Mouse (Mus musculus): ENCODE data around the gene Atp8a1.
A peak's percentile ranks its signal among the peaks of the same experiment; 100 is the strongest.

The Atp8a1 gene

DNA sequence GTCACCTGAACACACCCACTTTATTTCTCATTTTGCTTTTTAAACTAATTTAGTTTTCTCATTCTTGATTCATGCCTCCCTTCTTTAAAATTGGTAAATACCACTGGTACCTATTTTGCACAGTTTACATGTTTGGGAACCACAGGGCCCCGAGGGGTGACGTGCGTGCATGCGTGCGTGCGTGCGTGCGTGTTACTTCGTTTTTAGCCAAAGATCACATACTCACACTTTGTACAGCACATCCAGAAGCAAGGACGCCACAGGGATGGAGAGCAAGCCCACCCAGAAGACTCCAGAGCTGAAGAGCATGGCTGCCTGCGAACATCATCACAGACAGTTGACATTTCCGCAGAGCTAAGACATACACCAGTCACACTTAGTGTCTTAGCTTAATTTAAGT is 216.0 kb downstream of the Atp8a1 start:
- no peak for DNase-seq (ENCODE audit: low spot score)

DNA sequence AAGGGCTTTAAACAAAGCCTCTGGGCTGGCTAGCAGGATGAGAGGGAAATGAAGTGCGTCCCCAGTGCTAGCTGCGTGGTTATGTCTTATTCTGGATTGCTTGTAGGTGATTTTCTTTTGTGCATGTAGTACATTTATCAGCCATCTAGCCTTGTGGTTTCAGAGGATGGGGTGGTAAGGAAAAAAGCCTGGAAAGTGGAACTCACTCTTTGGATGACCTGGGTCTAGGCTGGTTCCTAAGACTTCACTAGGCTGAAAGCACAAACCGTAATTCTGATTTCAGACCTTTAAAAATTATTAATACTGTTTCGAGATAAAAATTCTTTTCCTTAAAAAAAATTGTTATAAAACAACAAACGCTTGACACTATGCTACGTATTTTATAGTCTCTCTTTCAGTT is 217.4 kb downstream of the Atp8a1 start:
- no peak for DNase-seq (ENCODE audit: low spot score)

DNA sequence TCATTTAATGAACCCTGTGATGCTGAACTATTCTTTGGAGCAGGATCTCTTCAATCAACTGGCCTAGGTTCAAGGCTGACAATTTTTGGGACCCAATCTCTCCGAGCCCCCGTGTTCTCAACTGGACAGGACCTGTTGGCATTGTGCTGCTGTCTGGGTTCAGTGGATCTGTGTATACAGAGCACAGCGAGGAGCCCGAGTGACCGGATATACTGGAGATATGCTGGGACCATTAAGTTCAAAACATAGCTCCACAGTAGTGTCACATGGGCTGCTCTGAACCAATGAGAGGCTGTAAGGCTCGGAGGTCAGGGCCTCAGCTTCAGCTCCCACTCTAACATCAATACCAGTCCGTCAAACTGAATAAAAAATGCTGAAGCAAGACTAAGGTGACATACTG is 217.8 kb downstream of the Atp8a1 start:
- DNase-seq (ENCODE audit: low spot score): no peak

DNA sequence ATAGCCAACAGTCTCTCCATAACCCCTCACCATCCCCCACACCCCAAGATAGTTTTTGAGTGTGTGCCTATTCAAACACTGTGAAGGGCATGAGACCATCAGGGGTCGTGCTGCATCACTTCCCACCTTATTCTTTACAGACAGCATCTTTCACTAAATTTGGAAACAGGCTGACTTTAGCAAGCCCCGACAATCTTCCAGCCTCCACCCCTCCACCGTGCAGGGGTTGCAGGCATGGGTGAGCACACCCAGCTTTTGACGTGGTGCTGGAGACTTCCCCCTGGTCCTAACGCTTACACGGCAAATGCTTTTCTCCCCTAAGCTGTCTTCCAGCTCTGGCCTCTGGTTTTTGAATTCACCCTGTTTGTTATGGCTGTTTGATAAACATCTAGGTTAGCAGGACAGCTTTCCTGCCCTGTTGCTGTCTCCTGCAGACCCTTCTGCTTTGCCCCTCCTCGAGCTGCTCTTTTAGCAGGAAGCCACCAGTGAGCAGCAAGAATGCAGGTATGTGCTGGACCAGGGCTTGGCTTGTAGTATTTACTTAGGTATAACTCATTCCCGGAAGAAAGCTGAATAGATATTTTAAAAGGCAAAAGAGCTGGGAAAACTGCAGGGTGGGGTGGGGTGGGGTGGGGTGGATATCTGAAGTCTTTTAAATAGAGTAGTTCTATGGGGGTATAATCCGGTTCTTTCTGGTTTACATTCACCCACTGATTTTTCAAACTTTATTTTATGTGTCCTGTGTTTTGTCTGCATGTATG is 218.9 kb downstream of the Atp8a1 start:
- no peak for DNase-seq (ENCODE audit: low spot score)

DNA sequence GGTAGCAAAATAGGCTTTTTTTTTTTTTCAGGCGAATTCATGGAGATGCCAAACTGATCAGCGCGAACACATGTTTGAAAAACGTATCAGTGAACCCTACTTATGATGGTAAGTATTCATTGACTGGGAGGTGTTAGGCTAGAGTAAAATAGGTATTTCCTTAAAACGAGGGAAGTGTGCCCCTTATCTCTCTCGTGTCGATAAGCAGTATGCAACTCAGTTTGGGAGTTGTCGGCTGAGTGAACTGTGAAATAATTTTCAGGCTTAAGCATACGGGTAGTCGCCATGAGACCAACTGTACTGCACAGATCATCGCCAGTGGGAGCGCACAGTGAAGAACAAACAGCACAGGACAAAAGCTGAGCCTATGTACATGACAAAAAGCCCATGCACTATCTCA is 226.0 kb downstream of the Atp8a1 start:
- no peak for DNase-seq (ENCODE audit: low spot score)

DNA sequence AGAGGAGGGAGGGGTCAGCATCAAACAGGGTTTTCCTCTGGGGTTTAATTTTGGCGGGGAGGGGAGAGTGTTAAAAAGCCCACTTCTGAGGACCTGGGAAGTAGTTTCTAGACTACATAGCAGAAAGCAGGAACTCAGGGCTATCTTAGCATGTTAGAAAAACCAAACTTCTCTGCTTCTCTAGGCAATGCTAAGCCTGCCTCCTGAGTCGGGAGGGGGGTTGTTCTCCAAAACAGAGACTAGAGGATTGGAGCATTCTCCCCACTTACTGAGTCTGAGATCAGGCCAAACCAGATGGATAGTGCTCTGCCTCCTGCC is 237.8 kb downstream of the Atp8a1 start:
- DNase-seq (ENCODE audit: low spot score): no peak

DNA sequence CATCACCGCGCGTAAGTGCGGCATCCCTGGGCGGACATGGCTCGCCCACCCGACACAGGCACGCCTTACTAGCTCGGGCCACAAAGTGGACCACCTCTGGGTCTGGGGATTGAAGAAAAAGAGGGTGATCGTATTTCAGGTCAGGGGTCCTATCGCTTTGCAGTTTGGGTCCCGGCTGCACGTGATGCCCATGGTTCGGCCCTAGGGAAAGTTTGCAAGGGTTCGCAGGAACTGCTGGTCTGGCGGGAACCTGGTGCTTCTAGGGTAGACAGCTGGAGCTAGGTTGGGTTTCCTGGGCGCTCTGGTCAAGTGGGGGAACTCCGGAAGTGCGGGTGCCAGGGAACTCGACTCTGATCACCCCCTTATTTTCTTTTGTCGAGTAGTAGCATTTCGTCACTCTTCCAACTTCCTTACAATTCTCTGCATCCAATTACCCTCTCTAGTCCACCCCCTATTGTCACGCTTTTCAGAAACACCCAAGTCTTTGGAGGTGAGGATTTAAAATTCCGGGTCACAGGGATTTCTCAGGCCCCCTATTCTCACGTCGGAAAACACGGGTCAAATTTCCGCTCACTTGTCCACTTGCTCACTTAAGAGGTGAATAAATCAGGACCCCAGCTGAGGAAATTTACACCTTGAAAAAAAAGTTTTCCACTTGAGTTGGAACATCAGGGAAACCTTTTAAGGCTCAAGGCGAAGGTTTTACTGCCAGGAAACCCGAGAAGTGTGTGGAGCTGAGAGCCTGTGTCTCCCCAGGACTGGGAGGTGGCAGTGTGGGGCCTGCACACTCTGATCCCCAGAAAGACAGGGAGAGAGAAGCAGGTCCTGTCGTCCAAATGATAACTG is 238.3 kb downstream of the Atp8a1 start:
- DNase-seq (ENCODE audit: low spot score): peak; percentile 59

DNA sequence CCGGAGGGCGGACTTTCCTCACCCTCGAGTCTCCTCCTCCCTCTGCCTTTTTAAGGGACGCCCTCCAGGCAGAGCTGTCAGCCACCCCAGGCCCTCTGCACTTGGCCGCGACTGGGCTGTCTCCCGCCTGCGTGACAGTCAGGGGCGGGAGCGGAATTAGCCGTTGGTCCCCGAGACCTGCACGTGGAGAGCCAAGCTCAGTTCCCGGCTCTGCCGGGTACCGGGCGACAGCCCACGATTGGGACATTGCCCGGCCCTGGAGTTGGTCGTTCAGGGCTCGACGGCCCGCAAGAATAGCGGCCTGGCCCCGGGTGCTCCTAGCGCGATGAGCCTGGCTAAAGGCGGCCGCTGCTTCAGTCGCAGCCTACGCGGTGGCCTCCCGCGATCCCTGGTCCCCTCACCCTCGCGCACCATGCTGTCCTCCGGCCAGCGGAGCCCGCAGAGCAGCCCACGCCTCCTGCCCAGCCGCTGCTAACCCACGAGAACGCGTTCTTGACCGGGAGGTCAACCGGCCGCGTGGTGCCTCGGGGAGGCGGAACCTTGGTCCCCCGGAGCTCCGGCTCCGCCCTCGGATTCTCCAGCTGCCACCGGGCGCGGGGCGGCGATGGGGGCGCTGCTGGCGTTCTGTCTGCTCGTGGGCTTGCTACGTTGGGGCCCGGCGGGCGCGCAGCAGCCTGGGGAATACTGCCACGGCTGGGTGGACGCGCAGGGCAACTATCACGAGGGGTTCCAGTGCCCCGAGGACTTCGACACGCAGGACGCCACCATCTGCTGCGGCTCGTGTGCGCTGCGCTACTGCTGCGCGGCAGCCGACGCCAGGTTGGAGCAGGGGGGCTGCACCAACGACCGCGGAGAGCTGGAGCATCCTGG is 239.2 kb downstream of the Atp8a1 start, which contains the start of gene Shisa3:
Shisa3 (plus strand) TSS at position 79 of the 870 bp plus-strand sequence.
- peak; percentile 62 for DNase-seq (ENCODE audit: low spot score)

DNA sequence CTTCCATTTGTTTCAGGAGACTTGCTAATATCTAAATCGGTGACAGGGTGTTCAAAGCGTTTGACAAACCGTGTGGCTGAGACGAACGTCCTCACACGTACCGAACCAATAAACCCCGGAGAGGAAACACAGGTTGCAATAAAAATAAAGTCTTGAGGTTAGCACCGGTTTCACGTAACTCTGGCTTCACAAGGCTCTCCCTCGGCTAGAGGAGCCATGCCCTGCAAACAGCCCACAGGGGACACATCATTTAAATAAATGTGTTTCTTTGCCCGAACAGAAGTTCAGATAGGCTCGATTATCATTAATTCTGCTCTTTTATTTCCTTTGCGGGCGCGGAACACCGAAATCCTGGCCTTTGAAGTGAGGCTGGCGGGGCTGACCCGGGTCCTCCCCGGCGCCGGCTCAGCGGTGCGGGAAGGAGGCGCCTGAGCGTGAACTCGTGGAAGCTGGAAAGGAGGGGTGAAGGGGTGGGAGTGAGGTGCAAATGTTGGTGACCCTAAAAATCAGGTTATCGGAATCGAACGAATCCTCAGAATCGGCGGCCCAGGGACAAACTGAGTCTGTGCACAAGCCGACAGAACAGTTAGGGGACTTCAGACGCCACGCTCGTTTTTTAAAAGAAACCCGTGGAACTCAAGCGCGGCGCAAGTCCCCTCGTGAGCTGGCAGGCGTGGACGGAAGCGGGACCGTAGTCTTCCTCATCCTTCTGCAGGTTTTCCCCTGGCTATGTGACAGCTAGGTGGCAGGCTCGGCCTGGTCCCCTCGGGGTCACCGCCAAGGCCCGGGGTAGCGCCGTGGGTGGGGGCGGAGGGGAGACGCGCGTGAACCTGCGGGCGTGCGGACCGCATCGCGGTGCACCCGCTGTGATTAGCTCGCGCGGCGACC is 240.1 kb downstream of the Atp8a1 start:
- DNase-seq (ENCODE audit: low spot score): peak; percentile 68

DNA sequence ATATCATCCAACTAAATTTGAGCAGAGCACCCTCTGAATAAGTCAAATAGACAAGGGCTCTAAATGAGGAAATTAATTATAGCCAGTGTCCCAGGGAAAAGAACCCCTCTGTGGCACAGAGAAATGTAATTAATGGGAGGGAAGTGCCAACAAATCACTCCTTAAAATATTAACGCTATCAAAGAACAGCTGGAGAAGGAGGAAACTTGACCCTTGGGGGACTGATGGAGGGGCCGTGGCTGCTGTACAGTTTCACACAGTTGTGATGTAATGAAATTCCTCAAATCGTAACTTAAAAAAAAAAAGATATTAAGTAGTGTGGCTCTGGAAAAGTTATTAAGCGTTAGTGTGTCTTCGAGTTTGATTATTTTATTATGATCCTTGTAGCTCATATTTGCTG is 241.3 kb downstream of the Atp8a1 start:
- no peak for DNase-seq (ENCODE audit: low spot score)

DNA sequence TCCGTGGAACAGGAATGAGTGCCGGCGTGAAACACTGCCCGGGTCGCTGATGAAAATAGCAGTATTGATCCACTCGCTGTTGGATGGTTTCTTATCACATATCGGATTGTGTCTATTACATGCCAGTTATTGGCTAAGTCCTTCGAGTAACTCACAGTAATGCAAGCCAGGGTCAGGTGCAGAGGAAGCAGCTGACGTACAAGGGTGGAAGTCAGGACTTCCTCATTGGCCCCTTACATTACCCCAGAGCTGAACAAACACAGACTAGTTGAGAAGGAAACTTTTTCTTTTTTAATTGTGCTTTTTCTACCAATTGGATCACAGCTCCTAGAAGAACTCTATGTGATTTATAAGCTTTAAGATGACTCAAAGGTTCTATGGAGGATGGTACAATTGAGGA is 247.3 kb downstream of the Atp8a1 start:
- no peak for DNase-seq (ENCODE audit: low spot score)

DNA sequence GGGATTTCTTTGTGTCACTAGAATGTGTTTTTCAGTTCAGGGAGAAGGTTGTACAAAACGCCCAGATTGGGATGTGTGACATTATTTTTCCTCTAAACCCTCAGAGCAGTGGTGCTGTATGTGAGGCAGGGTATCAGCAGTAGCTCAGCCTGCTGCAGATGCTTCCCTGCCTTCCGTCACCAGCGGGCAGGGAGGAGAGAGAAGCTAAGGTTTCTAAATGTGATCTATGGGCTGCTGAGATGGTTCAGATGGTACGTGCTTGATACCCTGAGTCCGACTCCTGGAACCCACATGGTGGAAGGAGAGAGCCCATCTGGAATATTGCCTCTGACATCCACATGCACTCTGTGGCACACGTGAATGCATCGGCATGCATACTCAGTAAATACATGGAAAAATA is 251.6 kb downstream of the Atp8a1 start:
- DNase-seq (ENCODE audit: low spot score): no peak

DNA sequence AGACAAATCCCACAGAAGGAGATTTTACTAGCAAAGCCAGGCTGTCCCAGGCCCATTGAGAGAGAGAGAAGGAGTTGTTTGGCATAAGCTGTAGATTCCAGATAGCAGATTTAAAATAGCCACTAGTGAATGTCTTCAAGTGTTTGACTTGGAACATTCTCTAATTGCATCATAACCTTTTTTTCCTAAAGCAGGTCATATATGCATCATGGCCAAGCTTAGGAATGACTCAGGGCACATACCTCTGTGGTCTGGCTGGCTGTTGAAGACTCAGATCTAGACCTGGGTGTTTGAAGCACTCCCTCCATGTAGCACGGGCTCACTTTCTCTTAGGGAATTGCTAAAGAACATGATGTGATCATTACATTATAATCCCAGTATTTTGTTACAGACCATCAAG is 252.2 kb downstream of the Atp8a1 start:
- DNase-seq (ENCODE audit: low spot score): no peak

DNA sequence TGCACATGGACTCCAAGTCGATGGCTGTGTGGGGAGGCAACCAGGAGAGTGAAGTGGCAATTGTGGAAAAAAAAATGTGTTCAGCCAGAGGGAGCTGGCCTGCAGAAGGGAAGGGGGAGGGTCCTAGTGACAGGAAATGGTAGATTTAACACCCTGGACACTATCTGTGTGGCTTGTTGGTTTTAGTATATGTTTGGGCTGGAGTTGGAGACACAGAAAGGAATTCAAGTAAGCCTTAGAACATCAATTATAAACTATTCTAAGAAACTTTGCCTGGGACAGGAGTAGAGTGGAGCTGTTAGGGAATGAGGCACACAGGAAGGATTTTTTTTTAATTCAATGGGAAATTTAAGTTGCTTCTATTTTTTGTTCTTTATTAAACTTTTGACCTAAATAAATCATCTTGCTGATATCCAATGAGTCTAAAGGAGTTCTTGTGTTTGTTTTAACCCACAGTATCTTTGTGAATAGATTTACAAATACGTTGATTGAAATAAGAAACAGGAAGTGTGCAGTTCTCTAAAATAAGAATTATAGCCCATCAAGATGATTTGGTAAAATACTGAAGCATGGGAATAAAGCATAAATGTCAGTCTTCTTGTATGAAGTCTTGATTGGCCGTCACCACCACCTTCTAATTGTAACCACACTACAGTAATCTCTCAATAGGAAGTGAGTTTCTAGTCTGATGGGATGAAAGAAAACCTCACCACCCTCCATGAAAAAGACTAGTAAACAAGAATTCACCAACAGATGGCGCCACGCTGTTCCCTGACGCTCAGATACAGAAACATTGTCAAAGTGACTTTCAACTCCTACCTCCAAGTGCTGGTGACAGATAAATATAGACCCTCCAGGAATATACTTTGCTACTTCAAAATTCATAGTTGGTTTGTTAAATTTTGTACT is 267.3 kb downstream of the Atp8a1 start:
- DNase-seq (ENCODE audit: low spot score): peak; percentile 61

DNA sequence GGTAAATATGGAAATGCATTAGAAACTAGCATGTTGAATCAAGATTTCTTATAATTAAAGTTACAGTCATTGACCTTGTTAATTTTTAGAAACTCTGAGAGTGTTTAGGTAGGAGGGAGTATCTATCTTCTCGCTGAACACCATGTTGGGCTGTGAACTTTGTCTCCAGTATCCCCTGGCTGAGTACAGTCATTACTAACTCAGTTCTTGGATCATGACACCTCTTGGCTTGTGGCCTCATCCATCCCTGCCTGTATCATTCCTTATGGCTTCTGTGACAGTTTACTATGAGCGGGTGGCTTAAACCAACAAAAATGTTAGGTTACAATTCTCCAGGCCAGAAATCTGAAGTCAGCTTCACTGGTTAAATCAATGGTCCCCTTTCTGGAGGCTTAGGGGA is 271.5 kb downstream of the Atp8a1 start:
- DNase-seq (ENCODE audit: low spot score): no peak

DNA sequence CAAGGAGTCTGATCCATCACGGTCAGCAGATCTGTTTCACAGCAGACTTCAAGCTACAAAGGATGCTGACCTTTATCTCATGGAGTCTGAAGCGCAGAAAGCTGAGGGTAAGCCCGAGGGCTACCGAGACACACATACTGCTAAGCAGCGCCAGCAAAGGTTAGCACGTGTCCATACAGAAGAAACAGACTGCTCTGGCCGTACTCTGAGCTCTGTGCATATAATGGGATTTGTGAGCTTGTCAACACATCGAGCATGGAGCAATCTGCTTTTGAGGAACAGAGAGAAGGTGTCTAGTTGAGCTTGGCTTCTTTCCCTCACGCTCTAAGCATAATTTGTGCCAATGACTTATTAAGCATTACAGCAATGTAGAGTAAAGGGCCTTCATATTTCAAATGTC is 273.2 kb downstream of the Atp8a1 start:
- no peak for DNase-seq (ENCODE audit: low spot score)

DNA sequence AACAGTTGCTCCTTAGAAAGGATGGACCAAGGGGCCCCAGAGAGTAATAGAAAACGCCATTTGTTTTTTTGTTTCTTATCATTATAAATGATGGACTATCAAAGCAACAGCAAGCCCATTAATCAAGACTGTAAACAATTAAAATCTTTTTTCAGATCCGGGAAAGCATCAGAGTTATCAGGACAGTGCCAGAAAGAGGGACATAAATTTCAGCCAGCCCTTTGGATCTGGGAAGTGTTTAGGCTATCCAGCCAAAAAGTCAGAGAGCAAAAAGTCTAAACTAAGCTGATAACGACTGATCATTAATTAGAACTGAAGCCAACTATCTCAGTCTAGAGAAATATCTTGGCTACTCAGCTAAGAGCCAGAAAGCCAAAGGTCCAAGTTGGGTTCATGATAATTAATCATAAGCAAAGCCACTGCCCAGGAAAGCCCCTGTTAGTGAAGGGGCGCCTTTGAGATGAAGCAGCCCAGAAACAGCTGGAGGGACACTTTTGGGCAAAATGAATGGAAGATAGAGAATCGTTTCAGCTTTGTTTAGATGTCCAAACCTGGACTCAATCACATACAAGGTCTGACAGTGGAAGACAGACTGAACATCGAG is 274.6 kb downstream of the Atp8a1 start:
- no peak for DNase-seq (ENCODE audit: low spot score)

Data from embryo, embryonic 10 days (tissue).